Mouse (Mus musculus) T-cell, adult 66 days (primary cell): ENCODE data around the gene Atoh7. TPM values are rescaled to one million over a fixed set of nuclear protein-coding genes. Genes with fewer than 3 reads are reported as not detected.

Experiments
- total RNA-seq, 2 experiments: library from RNA; stranded (reverse); gene quantifications; 3 replicates in 1 of 2; 4 replicates in 1 of 2; pipeline ENCODE4 v1.2.4; 2023

Gene Atoh7
- not detected for total RNA-seq

DNA sequence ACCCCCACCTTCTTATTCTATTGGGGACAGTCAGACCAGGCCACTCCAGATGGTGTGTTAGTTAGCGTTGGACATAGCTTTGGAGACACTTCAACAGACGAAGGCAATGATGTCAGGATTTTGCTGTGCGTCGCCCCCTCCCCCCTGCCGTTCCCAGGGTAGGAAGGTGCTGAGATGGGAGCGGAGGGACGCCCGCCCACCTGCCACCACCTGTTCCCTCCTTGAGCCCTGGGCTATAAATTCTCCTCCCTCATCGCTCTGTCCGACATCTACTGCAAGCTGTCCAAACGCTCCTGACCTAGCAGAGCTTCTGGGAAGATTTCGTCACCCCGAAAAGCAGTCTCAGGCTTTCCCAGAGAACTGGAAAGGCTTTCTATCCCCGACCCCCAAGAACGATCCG lies at the start of gene Atoh7:
Atoh7 (plus strand) TSS at position 131 of the 400 bp plus-strand sequence.

GRCm38 (mm10) chr10:63059862-63060261 lies 39.6 kb upstream of the Atoh7 start, which contains the start of gene Pbld1:
Gene Pbld1 (plus strand): TSS chr10:63060162.

Other genes starting within 250 kb of the Atoh7 start
- 10 to 100 TPM; 23.4 to 30.0 TPM for gene Tet1, start 190.7 kb upstream of the Atoh7 start, total RNA-seq
- gene Slc25a16, start 179.0 kb upstream of the Atoh7 start, total RNA-seq: 10 to 100 TPM; 14.2 to 14.6 TPM
- 1 to 10 TPM in 1 of 2 experiments, under 1 TPM in 1; 0.95 to 2.0 TPM for gene Dna2, start 152.6 kb upstream of the Atoh7 start, total RNA-seq
- 10 to 100 TPM; 48.0 to 67.7 TPM for gene Rufy2, start 119.4 kb upstream of the Atoh7 start, total RNA-seq
- gene Hnrnph3, start 75.4 kb upstream of the Atoh7 start, total RNA-seq: 10 to 100 TPM; 84.6 to 92.8 TPM
- gene Pbld2, start 75.3 kb upstream of the Atoh7 start, total RNA-seq: 1 to 10 TPM in 1 of 2 experiments, under 1 TPM in 1; 0.71 to 1.8 TPM
- under 1 TPM in 1 of 2 experiments, not detected in 1; 0.30 TPM for gene Pbld1, start 39.5 kb upstream of the Atoh7 start, total RNA-seq
- gene Mypn, start 104.3 kb downstream of the Atoh7 start, total RNA-seq: not detected
- gene Herc4, start 144.2 kb downstream of the Atoh7 start, total RNA-seq: 100 to 1,000 TPM; 146 to 162 TPM